Mouse (Mus musculus) stomach, postnatal 0 days (tissue): ENCODE results near the gene Med24. TPM values are rescaled to one million over a fixed set of nuclear protein-coding genes. Genes with fewer than 3 reads are reported as not detected.
A peak's percentile ranks its signal among the peaks of the same experiment; 100 is the strongest.
"Not testable (repeated sequence)": the region's sequence is repeated elsewhere in the genome, so short reads cannot be mapped to it uniquely, and the experiment has no call there.

Source experiments
- ATAC-seq: fragments of 200-750 bp; cut with Nextera tagmentation; 2 replicates; pipeline ENCODE4 v1.8.0; 2017; ENCODE audit not compliant: low FRiP score, low TSS enrichment
- DNase-seq: peaks from one replicate; pipeline ENCODE4 v3.0.0-alpha.2; 2016; ENCODE audit warnings: low spot score
- H3K27ac ChIP-seq: fragments of 300-500 bp; sonication (generic); replicated peaks from 2 replicates; pipeline ENCODE4 v1.5.1; 2014; ENCODE audit warnings: mild to moderate bottlenecking, control low read depth
- H3K27me3 ChIP-seq: fragments of 300-500 bp; sonication (generic); 2 replicates; pipeline ENCODE4 v1.6.1; 2014; ENCODE audit warnings: low read length; ENCODE audit not compliant: control insufficient read depth, insufficient read depth
- H3K36me3 ChIP-seq: fragments of 300-500 bp; sonication (generic); 2 replicates; pipeline ENCODE4 v1.6.1; 2014; ENCODE audit warnings: low read length, mixed read lengths; ENCODE audit not compliant: control insufficient read depth, insufficient read depth
- H3K4me1 ChIP-seq: fragments of 300-500 bp; sonication (generic); replicated peaks from 2 replicates; pipeline ENCODE4 v1.6.1; 2014; ENCODE audit warnings: antibody characterized with exemption; ENCODE audit not compliant: control insufficient read depth, insufficient read depth
- H3K4me2 ChIP-seq: fragments of 300-500 bp; sonication (generic); replicated peaks from 2 replicates; pipeline ENCODE4 v1.6.1; 2014; ENCODE audit warnings: low read depth, mild to moderate bottlenecking, control low read depth, moderate library complexity
- H3K4me3 ChIP-seq: fragments of 300-500 bp; sonication (generic); 2 replicates; pipeline ENCODE4 v1.5.1; 2014; ENCODE audit warnings: low read depth, low read length, control low read depth
- H3K9ac ChIP-seq: fragments of 300-500 bp; sonication (generic); 2 replicates; pipeline ENCODE4 v1.6.1; 2014; ENCODE audit warnings: mild to moderate bottlenecking, low read length, control low read depth, mixed read lengths
- H3K9me3 ChIP-seq: fragments of 300-500 bp; sonication (generic); 2 replicates; pipeline ENCODE4 v1.6.1; 2016; ENCODE audit warnings: low read length; ENCODE audit not compliant: control insufficient read depth
- CTCF ChIP-seq: IDR thresholded peaks from 2 replicates; pipeline ENCODE4 v1.5.1; 2016; ENCODE audit warnings: antibody characterized with exemption, low read depth, mild to moderate bottlenecking, moderate library complexity
- EP300 ChIP-seq: optimal IDR thresholded peaks from 2 replicates; pipeline ENCODE3; 2016; ENCODE audit warnings: antibody characterized with exemption
- WGBS: fragments of 180-500 bp; shearing (Covaris S2); extraction: QIAGEN DNeasy Blood & Tissue Kit; methylation state at CpG from one replicate; pipeline ENCODE4 v1.1.7; 2014; 5-methylcytosine and 5-hydroxymethylcytosine counted together
- polyA plus RNA-seq: library from polyadenylated mRNA; unstranded; fragments of >200 nt; fragmentation: Nextera tagmentation; extraction: Ambion mirVana; gene quantifications from 2 replicates; pipeline ENCODE4 v1.2.1, GENCODE M21; 2015

Med24 gene
- polyA plus RNA-seq, 1 experiment from 2014 or later, result 16.5 TPM

- H3K4me2 ChIP-seq, result peak within 1 kb of the TSS; percentile 53
- H3K36me3 ChIP-seq, result peaks cover 15% of the 10 kb centered on the region
- H3K9me3 ChIP-seq, result no peaks in the 10 kb centered on the region
- TF ChIP-seq EP300, result no peak
- TF ChIP-seq CTCF, result peak; percentile 70
- 3% methylated on average over 45 of the region's 45 CpGs for WGBS
- peak; percentile 97 for DNase-seq
- no peaks in the 10 kb centered on the region for H3K27me3 ChIP-seq
- H3K4me1 ChIP-seq, result no peaks in the 10 kb centered on the region
- peak within 1 kb of the TSS; percentile 99 for H3K9ac ChIP-seq
- H3K27ac ChIP-seq, result peak within 1 kb of the TSS; percentile 85
- peak within 1 kb of the TSS; percentile 92 for H3K4me3 ChIP-seq
- ATAC-seq, result peak; percentile 95
These were observed 47.2 kb downstream of the Med24 start, which contains the start of gene Psmd3 for GRCm38 (mm10) chr11:98681786-98682745. Gene Psmd3 (plus strand): TSS chr11:98682554.

- no peak for ATAC-seq
These were observed 48.0 kb downstream of the Med24 start for GRCm38 (mm10) chr11:98681186-98681585.

GRCm38 (mm10) chr11:98680595-98680994, 48.6 kb downstream of the Med24 start:
- not testable (repeated sequence) for H3K9ac ChIP-seq, H3K27me3 ChIP-seq, ATAC-seq, H3K27ac ChIP-seq, H3K36me3 ChIP-seq, H3K4me3 ChIP-seq, H3K9me3 ChIP-seq, H3K4me1 ChIP-seq, H3K4me2 ChIP-seq, DNase-seq
- WGBS, result 82% methylated on average over 4 of the region's 4 CpGs

More at GRCm38 (mm10) chr11:98681186-98681585, 48.0 kb downstream of the Med24 start:
- Histone ChIP-seq H3K36me3 (peaks cover 13% of the 10 kb centered on the region), H3K27me3 (no peaks in the 10 kb centered on the region), H3K27ac (no peak overlapping the region), H3K4me1 (no peaks in the 10 kb centered on the region), H3K4me3 (no peak overlapping the region), H3K9me3 (no peaks in the 10 kb centered on the region), H3K4me2 (no peak overlapping the region; the same call in 1 of the 2 replicates), H3K9ac (no peak overlapping the region)
- no peak for TF ChIP-seq CTCF
- TF ChIP-seq EP300, result no peak
- no peak for DNase-seq
- 82% methylated on average over 4 of the region's 4 CpGs for WGBS

GRCm38 (mm10) chr11:98680023-98680422, 49.2 kb downstream of the Med24 start:
- TF ChIP-seq CTCF (peak; percentile 49), EP300 (no peak)
- Histone ChIP-seq H3K4me3 (no peak overlapping the region), H3K27ac (no peak overlapping the region), H3K9ac (no peak overlapping the region), H3K4me2 (no peak overlapping the region), H3K36me3 (peaks cover 2% of the 10 kb centered on the region), H3K9me3 (no peaks in the 10 kb centered on the region), H3K27me3 (no peaks in the 10 kb centered on the region), H3K4me1 (no peaks in the 10 kb centered on the region)
- DNase-seq (no peak), ATAC-seq (no peak)
- WGBS, result 96% methylated on average over 1 of the region's 1 CpGs

- no peaks in the 10 kb centered on the region for H3K9me3 ChIP-seq
- DNase-seq (no peak), ATAC-seq (no peak)
- H3K4me2 ChIP-seq, result no peak overlapping the region
- WGBS, result 35% methylated on average over 7 of the region's 7 CpGs
- no peaks in the 10 kb centered on the region for H3K27me3 ChIP-seq
- no peaks in the 10 kb centered on the region for H3K4me1 ChIP-seq
- TF ChIP-seq CTCF (no peak), EP300 (no peak)
- no peak overlapping the region for H3K4me3 ChIP-seq
- H3K36me3 ChIP-seq, result no peaks in the 10 kb centered on the region
- no peak overlapping the region for H3K9ac ChIP-seq
- no peak overlapping the region for H3K27ac ChIP-seq
These were observed 53.3 kb downstream of the Med24 start for GRCm38 (mm10) chr11:98675829-98676363.

GRCm38 (mm10) chr11:98673136-98673535, 56.1 kb downstream of the Med24 start:
- not testable (repeated sequence) for H3K9ac ChIP-seq, H3K36me3 ChIP-seq, H3K27ac ChIP-seq, H3K4me3 ChIP-seq, H3K4me2 ChIP-seq, H3K27me3 ChIP-seq, H3K4me1 ChIP-seq, H3K9me3 ChIP-seq
- WGBS, result 2% methylated on average over 6 of the region's 7 CpGs
- ATAC-seq (peak; percentile 71), DNase-seq (peak; percentile 67)
- TF ChIP-seq CTCF, result peak; percentile 72
